Mouse (Mus musculus): ENCODE results near the gene Pnpla8. TPM values are rescaled to one million over a fixed set of nuclear protein-coding genes. Genes with fewer than 3 reads are reported as not detected.
"Not testable (repeated sequence)": the region's sequence is repeated elsewhere in the genome, so short reads cannot be mapped to it uniquely, and the experiment has no call there.

Gene Pnpla8
- 65.2 and 65.5 TPM in 2 replicates for polyA plus RNA-seq (2016; fragmentation: Nextera tagmentation; extraction: Ambion mirVana)

DNA sequence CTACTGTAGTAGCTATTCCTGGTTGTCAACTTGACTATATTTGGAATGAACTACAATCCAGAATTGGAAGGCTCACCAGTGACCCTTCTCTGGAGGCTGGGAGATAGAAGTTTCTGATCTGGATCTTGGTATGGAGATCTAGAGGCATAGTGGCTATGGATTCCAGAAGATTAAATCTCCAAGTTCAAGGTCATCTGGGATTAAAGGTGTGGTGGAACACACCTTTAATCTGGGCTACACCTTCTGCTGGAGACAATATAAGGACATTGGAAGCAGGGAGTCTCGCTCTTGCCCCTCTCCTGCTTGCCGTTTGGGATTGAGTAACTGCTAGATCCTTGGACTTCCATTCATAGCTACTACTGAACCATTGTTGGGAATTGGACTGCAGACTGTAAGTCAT is at the start of gene Pnpla8:
Gene Pnpla8, plus strand, starts transcription at position 301 of the 400 bp plus-strand sequence.
- 76% methylated on average over 2 of the region's 2 CpGs for WGBS

DNA sequence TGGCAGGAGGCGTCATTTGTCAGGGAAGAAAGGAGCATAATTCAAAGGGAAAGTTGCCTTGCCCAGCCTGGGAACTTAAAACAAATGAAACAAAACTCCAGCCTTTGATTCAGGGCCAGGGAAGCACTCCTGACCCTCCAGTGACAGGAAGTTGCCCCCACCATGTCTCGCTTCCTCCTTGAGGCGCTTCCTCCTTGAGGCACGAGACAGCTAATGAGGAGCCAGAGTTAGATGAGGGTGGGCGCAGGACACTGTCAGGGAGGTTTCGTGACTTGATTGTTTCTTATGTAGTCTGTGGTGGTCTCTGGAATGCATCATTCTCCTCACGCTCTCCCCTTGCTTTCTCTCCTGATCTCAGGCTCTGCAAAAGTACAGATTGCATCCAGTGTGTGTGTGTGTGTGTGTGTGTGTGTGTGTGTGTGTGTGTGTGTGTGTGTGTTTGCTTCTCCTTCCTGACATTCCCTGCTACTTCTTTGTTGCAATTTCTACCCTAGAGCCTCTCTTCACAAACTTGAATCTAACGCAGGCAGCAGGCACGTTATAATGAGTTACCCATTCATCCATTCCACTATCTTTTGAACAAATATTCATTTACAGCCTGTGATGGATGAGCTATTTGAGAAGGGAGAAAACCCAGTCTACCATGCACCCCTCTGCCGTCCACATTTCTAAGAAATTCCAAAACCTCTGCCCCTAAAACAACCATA is 44.7 kb upstream of the Pnpla8 start:
- 58% methylated on average over 10 of the region's 10 CpGs for WGBS
- Histone ChIP-seq H3K36me3 (no peaks in the 10 kb centered on the region), H3K4me3 (no peak overlapping the region), H3K27me3 (replicated peaks) (no peaks in the 10 kb centered on the region), H3K27ac (ENCODE audit: poor library complexity, severe bottlenecking) (no peak overlapping the region), H3K9me3 (replicated peaks) (no peaks in the 10 kb centered on the region), H3K4me1 (replicated peaks) (no peaks in the 10 kb centered on the region), H3K4me2 (peak overlapping the region; percentile 26; the same call in 1 of the 2 replicates), H3K9ac (no peak overlapping the region)
- no peak for ATAC-seq (ENCODE audit: insufficient number of reproducible peaks, low FRiP score)

More for the DNA sequence above, at the start of gene Pnpla8:
- H3K4me3 ChIP-seq, result peak within 1 kb of the TSS; percentile 66
- not testable (repeated sequence) for H3K27ac ChIP-seq (ENCODE audit: poor library complexity, severe bottlenecking); ATAC-seq (ENCODE audit: insufficient number of reproducible peaks, low FRiP score); H3K36me3 ChIP-seq; H3K27me3 ChIP-seq (replicated peaks); H3K4me1 ChIP-seq (replicated peaks); H3K9me3 ChIP-seq (replicated peaks)
- peak within 1 kb of the TSS; percentile 84 for H3K4me2 ChIP-seq
- peak within 1 kb of the TSS; percentile 81 for H3K9ac ChIP-seq

DNA sequence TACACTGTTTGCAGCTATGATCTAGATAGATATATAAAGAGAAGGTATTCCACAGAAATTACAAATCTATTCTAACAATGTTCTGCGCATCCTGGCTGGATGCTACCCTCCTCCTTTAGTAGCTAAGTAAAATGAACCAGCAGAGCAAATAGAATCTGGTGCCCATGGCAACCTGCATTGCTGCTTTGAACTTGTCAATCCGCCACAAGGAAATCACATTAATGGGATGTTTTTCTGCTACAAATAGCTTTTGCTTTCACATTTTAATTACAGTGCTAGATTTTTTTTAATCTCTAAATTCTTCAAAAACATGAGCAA is 44.2 kb upstream of the Pnpla8 start:
- H3K4me2 ChIP-seq, result no peak overlapping the region
- H3K27me3 ChIP-seq (replicated peaks), result no peaks in the 10 kb centered on the region
- WGBS, result 71% methylated on average over 2 of the region's 2 CpGs
- H3K36me3 ChIP-seq, result no peaks in the 10 kb centered on the region
- H3K4me3 ChIP-seq, result no peak overlapping the region
- H3K9ac ChIP-seq, result no peak overlapping the region
- ATAC-seq (ENCODE audit: insufficient number of reproducible peaks, low FRiP score), result no peak
- H3K9me3 ChIP-seq (replicated peaks), result no peaks in the 10 kb centered on the region
- H3K27ac ChIP-seq (ENCODE audit: poor library complexity, severe bottlenecking), result no peak overlapping the region
- no peaks in the 10 kb centered on the region for H3K4me1 ChIP-seq (replicated peaks)

DNA sequence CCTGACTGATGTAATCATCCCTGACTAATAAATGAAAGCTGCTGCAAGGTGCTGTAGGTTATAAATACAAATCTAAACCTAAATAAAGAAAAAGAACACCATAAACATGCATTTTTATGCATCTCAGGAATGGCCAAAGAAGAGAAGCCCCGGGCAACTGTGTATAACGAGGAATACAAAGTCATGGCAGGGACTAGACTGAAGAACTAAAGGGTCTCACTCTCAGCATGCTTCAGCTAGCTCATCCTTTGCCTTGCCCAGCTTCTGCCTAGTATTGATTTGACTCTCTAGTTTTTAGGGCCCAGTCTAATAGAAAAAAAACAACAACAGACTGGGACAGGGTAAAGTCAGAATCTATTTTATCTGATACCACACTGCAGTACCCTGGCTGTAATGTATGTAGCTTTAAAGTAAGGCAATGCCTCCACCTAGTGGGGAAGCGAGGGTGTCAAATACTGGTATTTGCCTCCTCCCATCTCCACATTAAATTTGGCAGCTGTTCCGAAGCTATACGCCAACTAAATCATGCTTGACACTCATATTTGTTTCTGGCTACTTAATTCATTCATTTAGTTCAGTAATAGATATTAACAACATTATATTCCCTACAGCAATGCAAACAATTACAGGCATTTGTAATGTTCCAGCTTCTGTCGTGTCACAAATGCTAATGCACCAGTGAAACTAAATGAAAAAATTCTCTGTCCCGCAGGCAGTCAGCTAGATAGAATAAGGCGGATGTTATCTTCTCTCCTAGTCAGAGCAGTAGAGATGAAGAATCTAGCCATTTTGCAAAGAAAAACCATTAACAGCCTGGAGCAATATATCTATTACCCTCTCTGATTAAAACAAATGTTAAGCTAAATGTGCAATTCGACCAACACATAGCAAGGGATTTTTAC is 39.8 kb upstream of the Pnpla8 start:
- Histone ChIP-seq H3K36me3 (no peaks in the 10 kb centered on the region), H3K4me1 (replicated peaks) (no peaks in the 10 kb centered on the region), H3K4me3 (no peak overlapping the region), H3K4me2 (no peak overlapping the region), H3K9ac (no peak overlapping the region), H3K27ac (ENCODE audit: poor library complexity, severe bottlenecking) (no peak overlapping the region), H3K27me3 (replicated peaks) (no peaks in the 10 kb centered on the region), H3K9me3 (replicated peaks) (no peaks in the 10 kb centered on the region)
- ATAC-seq (ENCODE audit: insufficient number of reproducible peaks, low FRiP score), result no peak
- 51% methylated on average over 9 of the region's 9 CpGs for WGBS

DNA sequence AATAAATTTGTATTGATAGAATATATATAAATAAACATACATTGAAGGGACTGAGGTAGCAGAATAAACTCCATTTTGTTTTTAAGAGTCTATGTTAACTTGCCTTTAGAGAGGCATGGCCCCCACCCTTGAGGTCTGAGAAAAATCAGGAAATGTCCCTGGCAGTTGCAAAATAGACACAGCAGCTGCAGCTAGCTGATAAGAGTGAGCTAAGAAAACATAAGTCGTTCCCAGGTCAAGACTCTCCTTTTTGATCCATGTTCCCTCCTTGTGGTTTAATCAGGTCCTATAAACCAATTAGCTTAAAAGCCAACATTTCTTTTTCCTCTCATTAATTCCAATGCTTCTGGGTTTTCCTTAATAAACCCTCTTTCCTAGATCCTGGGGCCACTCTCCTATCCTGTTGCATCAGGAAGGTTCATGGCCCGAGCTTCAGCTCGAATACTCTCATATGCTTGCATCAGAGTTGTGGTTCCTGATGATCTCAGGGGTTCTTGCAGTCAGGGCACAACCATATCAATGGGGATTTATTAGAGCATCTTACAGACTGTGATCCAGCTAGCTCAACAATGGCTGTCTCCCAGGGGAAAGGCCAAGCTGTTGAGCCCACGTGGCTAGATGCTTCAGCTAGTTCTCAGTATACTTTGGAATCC is 23.2 kb upstream of the Pnpla8 start:
- H3K9me3 ChIP-seq (replicated peaks), result no peaks in the 10 kb centered on the region
- ATAC-seq (ENCODE audit: insufficient number of reproducible peaks, low FRiP score), result peak; percentile 77
- no peak overlapping the region for H3K9ac ChIP-seq
- H3K4me3 ChIP-seq, result no peak overlapping the region
- no peak overlapping the region for H3K4me2 ChIP-seq
- peaks cover 8% of the 10 kb centered on the region; the same call in 1 of the 2 replicates for H3K36me3 ChIP-seq
- H3K27ac ChIP-seq (ENCODE audit: poor library complexity, severe bottlenecking), result no peak overlapping the region
- no peaks in the 10 kb centered on the region for H3K27me3 ChIP-seq (replicated peaks)
- no peaks in the 10 kb centered on the region for H3K4me1 ChIP-seq (replicated peaks)
- 38% methylated on average over 4 of the region's 4 CpGs for WGBS

DNA sequence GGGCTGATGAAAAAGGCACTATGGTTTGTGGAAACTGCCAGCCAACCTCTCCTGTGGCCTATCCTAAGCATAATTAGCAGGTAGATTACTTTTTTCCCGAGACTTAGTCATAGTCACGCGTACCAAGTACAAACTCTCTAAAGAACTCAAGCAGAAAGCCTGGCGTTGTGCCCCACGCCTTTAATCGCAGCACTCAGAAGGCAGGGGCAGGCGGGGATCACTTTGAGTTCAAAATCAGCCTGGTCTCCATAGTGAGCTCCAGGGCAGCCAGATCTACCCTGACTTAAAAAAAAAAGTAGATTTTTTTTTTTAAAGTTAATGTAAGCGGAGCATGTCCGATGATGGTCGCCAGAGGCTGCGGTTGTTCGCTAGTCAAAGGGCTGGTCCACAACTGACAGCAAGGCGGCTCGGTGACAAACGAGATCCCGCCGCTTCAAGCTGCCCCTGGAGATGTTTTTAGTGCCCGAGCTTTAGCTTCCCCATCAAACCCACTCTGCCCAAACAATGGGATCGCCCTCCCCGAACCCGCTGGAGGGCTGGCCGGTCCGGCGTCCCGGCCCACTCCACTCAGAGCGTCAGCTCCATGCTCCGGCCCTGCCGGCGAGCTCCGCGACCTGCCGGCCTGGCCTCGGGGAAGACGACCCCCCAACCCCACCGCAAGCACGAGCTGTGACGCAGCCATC is 11.9 kb upstream of the Pnpla8 start:
- H3K27ac ChIP-seq (ENCODE audit: poor library complexity, severe bottlenecking), result peak overlapping the region; percentile 88
- WGBS, result under 1% methylated on average over 37 of the region's 37 CpGs
- H3K9me3 ChIP-seq (replicated peaks), result 0 out of 2 replicates have a peak, but pooled peaks cover 2% of the 10 kb centered on the region
- peak overlapping the region; percentile 100 for H3K4me3 ChIP-seq
- H3K36me3 ChIP-seq, result peaks cover 8% of the 10 kb centered on the region; the same call in 1 of the 2 replicates
- H3K9ac ChIP-seq, result peak overlapping the region; percentile 98
- H3K4me2 ChIP-seq, result peak overlapping the region; percentile 85
- peaks cover 4% of the 10 kb centered on the region; the same call in 1 of the 2 replicates for H3K27me3 ChIP-seq (replicated peaks)
- ATAC-seq (ENCODE audit: insufficient number of reproducible peaks, low FRiP score), result no peak; the same call in 1 of the 2 replicates
- H3K4me1 ChIP-seq (replicated peaks), result 0 out of 2 replicates have a peak, but pooled peaks cover 4% of the 10 kb centered on the region

DNA sequence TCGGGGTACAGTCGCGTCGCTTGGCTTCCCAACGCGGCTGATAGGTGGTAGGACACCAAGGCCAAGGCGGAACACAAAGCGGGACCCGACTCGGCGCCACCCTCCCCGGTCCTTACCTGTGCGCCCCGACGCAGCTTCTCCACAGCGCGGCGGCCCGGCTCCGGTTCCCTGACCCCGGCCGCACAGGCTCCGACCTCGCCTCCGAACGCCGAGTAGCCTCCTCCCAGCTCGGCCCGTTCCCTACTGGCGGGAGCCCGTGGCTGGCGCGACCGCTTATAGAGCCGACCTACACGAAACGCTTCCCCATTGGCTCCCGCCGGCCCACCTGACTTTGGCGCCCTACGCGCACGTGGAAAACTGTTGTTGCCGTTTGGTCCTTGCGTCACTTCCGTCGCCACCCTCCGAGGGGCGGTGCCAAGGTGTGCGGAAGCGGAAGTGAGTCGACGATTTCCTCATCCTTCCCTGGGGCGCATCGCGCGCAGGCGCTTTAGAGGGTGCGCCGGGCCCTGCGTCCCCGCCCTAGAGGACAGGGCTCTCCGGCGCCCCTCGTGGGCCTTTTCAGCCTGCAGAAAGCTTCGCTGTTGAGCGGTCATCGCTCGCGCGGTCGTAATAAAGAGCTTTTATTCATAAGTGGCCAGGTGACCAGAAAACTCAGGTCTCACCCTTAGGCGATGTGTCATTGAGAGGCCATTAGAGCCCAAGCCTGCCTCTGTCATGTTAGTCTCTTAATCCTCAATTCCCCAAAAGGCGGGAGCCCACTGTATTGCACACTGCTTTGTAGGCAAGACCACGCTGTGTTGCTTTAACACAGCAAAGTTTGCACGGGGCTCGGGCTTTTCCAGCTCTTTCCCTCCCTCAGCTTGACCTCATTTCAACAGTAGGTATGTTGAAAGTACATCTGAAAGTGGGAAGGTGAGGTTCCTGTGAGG is 11.1 kb upstream of the Pnpla8 start, which contains the start of gene Dnajb9:
Gene Dnajb9, minus strand, starts transcription at position 503 of the 929 bp plus-strand sequence.
- Histone ChIP-seq H3K9ac (peak within 1 kb of the TSS; percentile 98), H3K4me1 (replicated peaks) (0 out of 2 replicates have a peak, but pooled peaks cover 4% of the 10 kb centered on the region), H3K36me3 (peaks cover 3% of the 10 kb centered on the region; the same call in 1 of the 2 replicates), H3K27ac (ENCODE audit: poor library complexity, severe bottlenecking) (peak within 1 kb of the TSS; percentile 88), H3K4me2 (peak within 1 kb of the TSS; percentile 85), H3K9me3 (replicated peaks) (0 out of 2 replicates have a peak, but pooled peaks cover 2% of the 10 kb centered on the region), H3K27me3 (replicated peaks) (peaks cover 4% of the 10 kb centered on the region; the same call in 1 of the 2 replicates), H3K4me3 (peak within 1 kb of the TSS; percentile 100)
- peak; percentile 99 for ATAC-seq (ENCODE audit: insufficient number of reproducible peaks, low FRiP score)
- 1% methylated on average over 75 of the region's 77 CpGs for WGBS

DNA sequence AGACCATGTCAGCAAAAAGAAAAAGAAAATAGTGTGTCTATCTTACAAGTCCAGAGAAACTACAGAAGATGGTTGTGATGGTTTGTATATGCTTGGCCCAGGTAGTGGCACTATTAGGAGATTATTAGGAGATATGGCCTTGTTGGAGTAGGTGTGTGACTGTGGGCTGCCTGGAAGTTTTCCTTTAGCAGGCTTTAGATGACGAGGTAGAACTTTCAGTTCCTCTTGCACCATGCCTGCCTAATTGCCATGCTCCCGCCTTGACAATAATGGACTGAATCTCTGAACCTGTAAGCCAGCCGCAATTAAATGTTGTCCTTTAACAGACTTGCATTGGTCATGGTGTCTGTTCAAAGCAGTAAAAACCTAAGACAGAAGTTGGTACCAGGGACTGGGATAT is 9.6 kb upstream of the Pnpla8 start:
- H3K27me3 ChIP-seq (replicated peaks), result peaks cover 4% of the 10 kb centered on the region; the same call in 1 of the 2 replicates
- no peaks in the 10 kb centered on the region for H3K36me3 ChIP-seq
- no peak overlapping the region for H3K4me3 ChIP-seq
- H3K9me3 ChIP-seq (replicated peaks), result 0 out of 2 replicates have a peak, but pooled peaks cover 2% of the 10 kb centered on the region
- 86% methylated on average over 3 of the region's 3 CpGs for WGBS
- no peak for ATAC-seq (ENCODE audit: insufficient number of reproducible peaks, low FRiP score)
- H3K9ac ChIP-seq, result no peak overlapping the region
- no peak overlapping the region for H3K27ac ChIP-seq (ENCODE audit: poor library complexity, severe bottlenecking)
- no peak overlapping the region for H3K4me2 ChIP-seq
- H3K4me1 ChIP-seq (replicated peaks), result 0 out of 2 replicates have a peak, but pooled peaks cover 4% of the 10 kb centered on the region

DNA sequence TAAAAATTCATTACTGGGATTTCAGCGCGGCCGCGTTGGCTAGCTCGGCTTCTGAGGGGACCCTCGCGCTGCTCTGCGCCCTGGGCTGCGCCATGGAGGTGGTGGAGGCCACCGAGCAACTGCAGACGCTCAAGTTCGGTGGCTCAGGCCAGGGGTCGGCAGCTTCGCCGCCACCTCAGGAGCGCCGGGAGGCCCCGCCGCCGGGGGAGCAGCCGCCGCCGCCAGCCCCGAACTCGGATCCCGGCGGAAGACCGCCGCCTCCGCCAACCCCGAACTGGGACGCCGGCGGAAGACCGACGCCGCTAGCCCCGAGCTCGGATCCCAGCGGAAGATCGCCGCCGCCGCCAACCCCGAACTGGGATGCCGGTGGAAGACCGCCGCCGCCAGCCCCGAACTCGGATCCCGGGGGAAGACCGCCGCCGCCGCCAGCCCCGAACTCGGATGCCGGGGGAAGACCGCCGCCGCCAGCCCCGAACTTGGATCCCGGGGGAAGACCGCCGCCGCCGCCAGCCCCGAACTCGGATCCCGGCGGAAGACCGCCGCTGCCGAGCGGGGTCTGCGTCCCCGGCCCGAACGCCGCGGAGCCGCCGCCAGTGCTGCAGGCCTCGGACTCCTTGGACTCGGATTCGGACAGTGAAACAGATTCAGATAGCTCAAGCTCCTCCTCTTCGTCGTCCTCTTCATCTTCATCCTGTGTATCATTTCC is 634 bp downstream of the Pnpla8 start:
- Histone ChIP-seq H3K4me1 (replicated peaks) (no peaks in the 10 kb centered on the region), H3K27me3 (replicated peaks) (no peaks in the 10 kb centered on the region), H3K4me3 (peak overlapping the region; percentile 66), H3K36me3 (no peaks in the 10 kb centered on the region), H3K4me2 (peak overlapping the region; percentile 84), H3K9ac (peak overlapping the region; percentile 81), H3K27ac (ENCODE audit: poor library complexity, severe bottlenecking) (no peak overlapping the region), H3K9me3 (replicated peaks) (no peaks in the 10 kb centered on the region)
- no peak for ATAC-seq (ENCODE audit: insufficient number of reproducible peaks, low FRiP score)
- 2% methylated on average over 88 of the region's 89 CpGs for WGBS

All from heart, embryonic 12.5 days (tissue).